In the genomic region with DNA sequence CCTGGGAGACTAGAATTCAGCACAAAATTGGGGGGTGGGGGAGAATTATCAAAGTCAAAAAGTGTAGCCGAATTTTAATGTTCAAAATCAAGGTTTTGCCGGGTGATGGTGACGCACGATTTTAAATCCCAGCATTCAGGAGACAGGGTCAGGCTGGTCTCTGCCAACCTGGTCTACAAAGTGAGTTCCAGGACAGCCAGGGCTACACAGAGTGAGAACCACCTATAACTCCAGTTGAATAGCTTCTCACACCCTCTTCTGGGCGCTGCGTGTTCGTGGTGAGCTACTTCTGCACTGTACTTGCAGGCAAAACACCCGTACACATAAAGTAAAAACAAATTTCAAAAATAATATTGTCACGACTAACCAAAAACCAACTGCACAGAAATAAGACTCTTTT, we compare ENCODE assay signal across 8 mouse cellular contexts. TPM values are rescaled to one million over a fixed set of nuclear protein-coding genes. Genes with fewer than 3 reads are reported as not detected.
DNase-seq lines count a peak whose midpoint lies in the region; ATAC-seq lines count a peak whose summit lies in the region.

No protein-coding gene starts in this region.

- H3K4me1 ChIP-seq in embryonic facial prominence, embryonic 10.5 days: peaks cover 15% of the 10 kb centered on the region
- peaks cover 13% of the 10 kb centered on the region for H3K4me1 ChIP-seq in neural tube, embryonic 12.5 days

- H3K36me3 ChIP-seq in embryonic facial prominence, embryonic 10.5 days (replicated peaks): peaks cover 18% of the 10 kb centered on the region
- peaks cover 7% of the 10 kb centered on the region for H3K36me3 ChIP-seq in neural tube, embryonic 12.5 days

- DNase-seq in kidney, postnatal 10 days: peak; percentile 12
- DNase-seq in kidney, adult 18-20 months: no peak
- no peak for DNase-seq in embryonic facial prominence, embryonic 10.5 days (ENCODE audit: low spot score)
- DNase-seq in induced T-regulatory cell, adult 2 months (ENCODE audit: low read depth): peak; percentile 26
- no peak for DNase-seq in spleen, postnatal 36 days (ENCODE audit: low spot score in 2 of 2)
- no peak for DNase-seq in spleen, postnatal 10 days (ENCODE audit: low spot score in 2 of 2)
- no peak for DNase-seq in gastrocnemius, postnatal 14 days

- H3K9me3 ChIP-seq in embryonic facial prominence, embryonic 10.5 days: no peaks in the 10 kb centered on the region
- no peaks in the 10 kb centered on the region for H3K9me3 ChIP-seq in neural tube, embryonic 12.5 days

- peak overlapping the region; percentile 88 for H3K4me3 ChIP-seq in embryonic facial prominence, embryonic 10.5 days
- peak overlapping the region; percentile 60 for H3K4me3 ChIP-seq in neural tube, embryonic 12.5 days

- H3K9ac ChIP-seq in neural tube, embryonic 12.5 days: peak overlapping the region; percentile 62

- WGBS in embryonic facial prominence, embryonic 10.5 days: 18% methylated on average over 9 of the region's 9 CpGs
- 17% methylated on average over 9 of the region's 9 CpGs for WGBS in neural tube, embryonic 12.5 days

- H3K27me3 ChIP-seq in embryonic facial prominence, embryonic 10.5 days (replicated peaks; ENCODE audit: low read depth, poor library complexity, severe bottlenecking): peaks cover 17% of the 10 kb centered on the region
- H3K27me3 ChIP-seq in neural tube, embryonic 12.5 days (replicated peaks): no peaks in the 10 kb centered on the region; the same call in 1 of the 2 replicates

- H3K27ac ChIP-seq in embryonic facial prominence, embryonic 10.5 days (replicated peaks): peak overlapping the region; percentile 83; the same call in 1 of the 2 replicates
- no peak overlapping the region for H3K27ac ChIP-seq in neural tube, embryonic 12.5 days

- no peak for ATAC-seq in neural tube, embryonic 12.5 days (ENCODE audit: low FRiP score, low read depth)

- intact Hi-C loops in gastrocnemius, postnatal 14 days (cut with DNase I; ENCODE audit: low total_unique reads): no loop called here

- peak overlapping the region; percentile 77 for H3K4me2 ChIP-seq in neural tube, embryonic 12.5 days (replicated peaks)

RNA-seq across cellular contexts. Expression of gene Uevld, which starts 0.5 kb away (rescaled TPM):
- 12.7 TPM in 2 replicates for polyA plus RNA-seq in embryonic facial prominence, embryonic 10.5 days (2016; fragmentation: Nextera tagmentation; extraction: Ambion mirVana)
- 7.3 and 7.9 TPM in 2 replicates for polyA plus RNA-seq in neural tube, embryonic 12.5 days (2016; fragmentation: Nextera tagmentation; extraction: Ambion mirVana)
- total RNA-seq in gastrocnemius, postnatal 14 days (2021): 10 to 100 TPM; 10.2 TPM

RNA-seq across cellular contexts. Expression of gene Gm9999, which starts 24.5 kb away (rescaled TPM):
- polyA plus RNA-seq in embryonic facial prominence, embryonic 10.5 days (2016; fragmentation: Nextera tagmentation; extraction: Ambion mirVana): not detected in 2 replicates
- not detected in 2 replicates for polyA plus RNA-seq in neural tube, embryonic 12.5 days (2016; fragmentation: Nextera tagmentation; extraction: Ambion mirVana)
- not detected for total RNA-seq in gastrocnemius, postnatal 14 days (2021)

RNA-seq across cellular contexts. Expression of gene Tsg101, which starts 39.1 kb away (rescaled TPM):
- polyA plus RNA-seq in embryonic facial prominence, embryonic 10.5 days (2016; fragmentation: Nextera tagmentation; extraction: Ambion mirVana): 260 and 265 TPM in 2 replicates
- polyA plus RNA-seq in neural tube, embryonic 12.5 days (2016; fragmentation: Nextera tagmentation; extraction: Ambion mirVana): 338 and 348 TPM in 2 replicates
- total RNA-seq in gastrocnemius, postnatal 14 days (2021): 10 to 100 TPM; 43.4 to 49.2 TPM

RNA-seq across cellular contexts. Expression of gene Spty2d1, which starts 49.4 kb away (rescaled TPM):
- 12.4 and 12.8 TPM in 2 replicates for polyA plus RNA-seq in embryonic facial prominence, embryonic 10.5 days (2016; fragmentation: Nextera tagmentation; extraction: Ambion mirVana)
- 11.2 and 13.0 TPM in 2 replicates for polyA plus RNA-seq in neural tube, embryonic 12.5 days (2016; fragmentation: Nextera tagmentation; extraction: Ambion mirVana)
- total RNA-seq in gastrocnemius, postnatal 14 days (2021): 1 to 10 TPM; 6.0 to 7.2 TPM

Comparison
In these comparisons a context has a peak if more than half of its experiments do, and no peak if none do; other contexts are left out.
1. DNase-seq: peak in kidney, postnatal 10 days (single experiment) and induced T-regulatory cell, adult 2 months (single experiment); none in kidney, adult 18-20 months (single experiment), embryonic facial prominence, embryonic 10.5 days (single experiment), spleen, postnatal 36 days (0 of 2), spleen, postnatal 10 days (0 of 2) and gastrocnemius, postnatal 14 days (single experiment).